Mouse (Mus musculus) forebrain, embryonic 14.5 days (tissue): ENCODE measurements at regions not wholly inside any gene's neighbourhood (a gene's known extent, or its start where the extent isn't known, plus 50 kb on each side); places are given as distances from the start of the nearest gene placed in this dataset.

Experiments
- ATAC-seq: fragments of 200-750 bp; cut with Nextera tagmentation; 2 replicates; pipeline ENCODE4 v1.8.0; 2017; ENCODE audit warnings: mild to moderate bottlenecking, moderate library complexity
- DNase-seq: peaks from one replicate; pipeline ENCODE4 v3.0.0-alpha.2; 2015; ENCODE audit warnings: low spot score
- H3K27ac ChIP-seq: fragments of 300-500 bp; sonication (generic); 2 replicates; pipeline ENCODE4 v1.5.1; 2014; ENCODE audit warnings: low read depth, mild to moderate bottlenecking, control low read depth, low read length, moderate library complexity
- H3K27me3 ChIP-seq: fragments of 300-500 bp; sonication (generic); replicated peaks from 2 replicates; pipeline ENCODE4 v1.6.1; 2014; ENCODE audit warnings: low read length, control low read depth, mixed read lengths; ENCODE audit not compliant: control insufficient read depth, insufficient read depth
- H3K36me3 ChIP-seq: fragments of 300-500 bp; sonication (generic); 2 replicates; pipeline ENCODE4 v1.6.1; 2014; ENCODE audit warnings: low read length, control low read depth; ENCODE audit not compliant: control insufficient read depth, insufficient read depth
- H3K4me1 ChIP-seq: fragments of 300-500 bp; sonication (generic); 2 replicates; pipeline ENCODE4 v1.6.1; 2014; ENCODE audit warnings: antibody characterized with exemption, low read length, control low read depth; ENCODE audit not compliant: control insufficient read depth, insufficient read depth
- H3K4me2 ChIP-seq: fragments of 300-500 bp; sonication (generic); 2 replicates; pipeline ENCODE4 v1.6.1; 2014; ENCODE audit warnings: mild to moderate bottlenecking, control low read depth, low read length
- H3K4me3 ChIP-seq: fragments of 300-500 bp; sonication (generic); 2 replicates; pipeline ENCODE4 v1.5.1; 2014; ENCODE audit warnings: low read depth, low read length, control low read depth
- H3K9ac ChIP-seq: fragments of 300-500 bp; sonication (generic); 2 replicates; pipeline ENCODE4 v1.6.1; 2014; ENCODE audit warnings: mild to moderate bottlenecking, low read length, control low read depth, moderate library complexity
- H3K9me3 ChIP-seq: fragments of 300-500 bp; sonication (generic); replicated peaks from 2 replicates; pipeline ENCODE4 v1.6.1; 2016; ENCODE audit warnings: low read length, control low read depth, mixed read lengths; ENCODE audit not compliant: control insufficient read depth
- WGBS: fragments of 180-500 bp; shearing (Covaris S2); extraction: QIAGEN DNeasy Blood & Tissue Kit; methylation state at CpG from one replicate; pipeline ENCODE4 v1.1.7; 2014; 5-methylcytosine and 5-hydroxymethylcytosine counted together

- no peaks in the 10 kb centered on the region for H3K36me3 ChIP-seq
- WGBS, result 13% methylated on average over 2 of the region's 2 CpGs
- no peak for ATAC-seq
These were observed 85.2 kb upstream of the Ube2e1 start for GRCm38 (mm10) chr14:18416839-18417238.

GRCm38 (mm10) chr14:18416319-18416718 lies 84.7 kb upstream of the Ube2e1 start:
- H3K4me1 ChIP-seq, result no peaks in the 10 kb centered on the region
- DNase-seq (no peak), ATAC-seq (no peak)
- no peaks in the 10 kb centered on the region for H3K27me3 ChIP-seq
- no peak overlapping the region for H3K9ac ChIP-seq
- H3K9me3 ChIP-seq, result no peaks in the 10 kb centered on the region
- H3K36me3 ChIP-seq, result no peaks in the 10 kb centered on the region
- H3K4me3 ChIP-seq, result no peak overlapping the region
- no peak overlapping the region for H3K4me2 ChIP-seq
- 81% methylated on average over 4 of the region's 4 CpGs for WGBS
- no peak overlapping the region for H3K27ac ChIP-seq

More at GRCm38 (mm10) chr14:18416839-18417238, 85.2 kb upstream of the Ube2e1 start:
- H3K27ac ChIP-seq, result no peak overlapping the region
- no peak for DNase-seq
- no peaks in the 10 kb centered on the region for H3K27me3 ChIP-seq
- H3K9me3 ChIP-seq, result no peaks in the 10 kb centered on the region
- H3K4me3 ChIP-seq, result no peak overlapping the region
- H3K4me2 ChIP-seq, result no peak overlapping the region
- H3K4me1 ChIP-seq, result no peaks in the 10 kb centered on the region
- H3K9ac ChIP-seq, result no peak overlapping the region

GRCm38 (mm10) chr14:18398953-18399352 lies 67.3 kb upstream of the Ube2e1 start:
- Histone ChIP-seq H3K4me3 (no peak overlapping the region), H3K27ac (no peak overlapping the region), H3K4me1 (no peaks in the 10 kb centered on the region), H3K9me3 (no peaks in the 10 kb centered on the region), H3K36me3 (no peaks in the 10 kb centered on the region), H3K4me2 (no peak overlapping the region), H3K27me3 (no peaks in the 10 kb centered on the region), H3K9ac (no peak overlapping the region)
- WGBS, result 90% methylated on average over 4 of the region's 4 CpGs
- DNase-seq, result no peak
- no peak for ATAC-seq

GRCm38 (mm10) chr14:18396206-18396764 lies 64.6 kb upstream of the Ube2e1 start:
- Histone ChIP-seq H3K4me3 (no peak overlapping the region), H3K9me3 (no peaks in the 10 kb centered on the region), H3K36me3 (no peaks in the 10 kb centered on the region), H3K4me1 (no peaks in the 10 kb centered on the region), H3K4me2 (no peak overlapping the region), H3K27me3 (no peaks in the 10 kb centered on the region), H3K27ac (no peak overlapping the region), H3K9ac (no peak overlapping the region)
- DNase-seq (no peak), ATAC-seq (no peak)
- WGBS, result 91% methylated on average over 8 of the region's 8 CpGs

- H3K4me1 ChIP-seq, result no peaks in the 10 kb centered on the region
- no peak overlapping the region for H3K27ac ChIP-seq
- no peak for ATAC-seq
- no peaks in the 10 kb centered on the region for H3K27me3 ChIP-seq
- no peak overlapping the region for H3K4me2 ChIP-seq
- H3K9ac ChIP-seq, result no peak overlapping the region
- H3K9me3 ChIP-seq, result no peaks in the 10 kb centered on the region
- H3K4me3 ChIP-seq, result no peak overlapping the region
- WGBS, result 96% methylated on average over 3 of the region's 3 CpGs
- H3K36me3 ChIP-seq, result no peaks in the 10 kb centered on the region
- DNase-seq, result no peak
These were observed 62.5 kb upstream of the Ube2e1 start for GRCm38 (mm10) chr14:18394071-18394745.

GRCm38 (mm10) chr14:18391824-18392486 lies 60.3 kb upstream of the Ube2e1 start:
- no peaks in the 10 kb centered on the region for H3K36me3 ChIP-seq
- ATAC-seq, result no peak
- no peak overlapping the region for H3K9ac ChIP-seq
- no peak overlapping the region for H3K27ac ChIP-seq
- no peak overlapping the region for H3K4me2 ChIP-seq
- H3K27me3 ChIP-seq, result no peaks in the 10 kb centered on the region
- 88% methylated on average over 3 of the region's 3 CpGs for WGBS
- DNase-seq, result no peak
- H3K4me1 ChIP-seq, result no peaks in the 10 kb centered on the region
- no peaks in the 10 kb centered on the region for H3K9me3 ChIP-seq
- no peak overlapping the region for H3K4me3 ChIP-seq

- no peak overlapping the region for H3K27ac ChIP-seq
- no peaks in the 10 kb centered on the region for H3K27me3 ChIP-seq
- DNase-seq (no peak), ATAC-seq (no peak)
- WGBS, result 93% methylated on average over 6 of the region's 6 CpGs
- H3K4me2 ChIP-seq, result no peak overlapping the region
- no peaks in the 10 kb centered on the region for H3K4me1 ChIP-seq
- H3K4me3 ChIP-seq, result no peak overlapping the region
- no peaks in the 10 kb centered on the region for H3K36me3 ChIP-seq
- H3K9me3 ChIP-seq, result no peaks in the 10 kb centered on the region
- no peak overlapping the region for H3K9ac ChIP-seq
These were observed 57.7 kb upstream of the Ube2e1 start for GRCm38 (mm10) chr14:18389390-18389789.

- Histone ChIP-seq H3K36me3 (no peaks in the 10 kb centered on the region), H3K9me3 (no peaks in the 10 kb centered on the region), H3K27me3 (no peaks in the 10 kb centered on the region), H3K9ac (no peak overlapping the region), H3K4me1 (no peaks in the 10 kb centered on the region), H3K4me3 (no peak overlapping the region), H3K4me2 (no peak overlapping the region), H3K27ac (no peak overlapping the region)
- 83% methylated on average over 6 of the region's 6 CpGs for WGBS
- DNase-seq, result no peak
- ATAC-seq, result no peak
These were observed 54.5 kb upstream of the Ube2e1 start for GRCm38 (mm10) chr14:18385953-18386668.
